Mouse (Mus musculus): ENCODE results near the gene Tmem262.
"Not testable (repeated sequence)": the region's sequence is repeated elsewhere in the genome, so short reads cannot be mapped to it uniquely, and the experiment has no call there.

The Tmem262 gene

GRCm38 (mm10) chr19:6079983-6080480, at the start of gene Tmem262:
Gene Tmem262 (plus strand): TSS chr19:6080033.
- no peak for DNase-seq

- DNase-seq = no peak
These were observed 49.1 kb upstream of the Tmem262 start for GRCm38 (mm10) chr19:6030520-6031280.

GRCm38 (mm10) chr19:6035966-6036585, 43.8 kb upstream of the Tmem262 start:
- DNase-seq = no peak

- no peak for DNase-seq
These were observed 42.1 kb upstream of the Tmem262 start for GRCm38 (mm10) chr19:6037695-6038094.

- no peak for DNase-seq
These were observed 41.5 kb upstream of the Tmem262 start for GRCm38 (mm10) chr19:6038326-6038725.

GRCm38 (mm10) chr19:6040002-6040401, 39.8 kb upstream of the Tmem262 start:
- no peak for DNase-seq

GRCm38 (mm10) chr19:6042293-6042692, 37.5 kb upstream of the Tmem262 start:
- DNase-seq = no peak

- DNase-seq = not testable (repeated sequence)
These were observed 35.7 kb upstream of the Tmem262 start for GRCm38 (mm10) chr19:6044102-6044501.

GRCm38 (mm10) chr19:6045366-6046293, 34.2 kb upstream of the Tmem262 start:
- DNase-seq = no peak

- peak; percentile 89 for DNase-seq
These were observed 33.3 kb upstream of the Tmem262 start, which contains the start of gene Syvn1 for GRCm38 (mm10) chr19:6046294-6047153. Gene Syvn1 (plus strand): TSS chr19:6046576.

- DNase-seq = no peak
These were observed 32.5 kb upstream of the Tmem262 start for GRCm38 (mm10) chr19:6047154-6047898.

- no peak for DNase-seq
These were observed 32.0 kb upstream of the Tmem262 start for GRCm38 (mm10) chr19:6047899-6048166.

- no peak for DNase-seq
These were observed 31.0 kb upstream of the Tmem262 start for GRCm38 (mm10) chr19:6048681-6049410.

GRCm38 (mm10) chr19:6052516-6052915, 27.3 kb upstream of the Tmem262 start:
- DNase-seq = no peak

- no peak for DNase-seq
These were observed 25.5 kb upstream of the Tmem262 start for GRCm38 (mm10) chr19:6054296-6054695.

- DNase-seq = no peak
These were observed 23.1 kb upstream of the Tmem262 start for GRCm38 (mm10) chr19:6056696-6057095.

- DNase-seq = peak; percentile 100
These were observed 22.3 kb upstream of the Tmem262 start, which contains the start of the genes Mrpl49 and Fau for GRCm38 (mm10) chr19:6057313-6058096. Gene Mrpl49 (minus strand): TSS chr19:6057785. Gene Fau (plus strand): TSS chr19:6057844.

- DNase-seq = no peak
These were observed 21.3 kb upstream of the Tmem262 start for GRCm38 (mm10) chr19:6058513-6058912.

- no peak for DNase-seq
These were observed 20.9 kb upstream of the Tmem262 start for GRCm38 (mm10) chr19:6058966-6059365.

- peak; percentile 90 for DNase-seq
These were observed 18.8 kb upstream of the Tmem262 start, which contains the start of gene Znhit2 for GRCm38 (mm10) chr19:6061021-6061533. Gene Znhit2 (plus strand): TSS chr19:6061192.
